Mouse (Mus musculus): ENCODE measurements at regions not wholly inside any gene's neighbourhood (a gene's known extent, or its start where the extent isn't known, plus 50 kb on each side); places are given as distances from the start of the nearest gene placed in this dataset.

- intact Hi-C loops (cut with DNase I) = no loop called here
- DNase-seq = peak in 1 of 2 experiments; percentile 23
Observed at GRCm38 (mm10) chr16:31592973-31593683, 70.1 kb upstream of the Dlg1 start.

- no peak for DNase-seq
- intact Hi-C loops (cut with DNase I) = no loop called here
Observed at GRCm38 (mm10) chr16:31597965-31598364, 65.3 kb upstream of the Dlg1 start.

- peak; percentile 59 to 64 for DNase-seq
- intact Hi-C loops (cut with DNase I) = no loop called here
Observed at GRCm38 (mm10) chr16:31598409-31598988, 64.7 kb upstream of the Dlg1 start.

GRCm38 (mm10) chr16:31598989-31599421, 64.2 kb upstream of the Dlg1 start:
- DNase-seq = no peak
- intact Hi-C loops (cut with DNase I) = no loop called here

- DNase-seq = no peak
- intact Hi-C loops (cut with DNase I) = no loop called here
Observed at GRCm38 (mm10) chr16:31601278-31601677, 62.0 kb upstream of the Dlg1 start.

- no peak for DNase-seq
- intact Hi-C loops (cut with DNase I) = no loop called here
Observed at GRCm38 (mm10) chr16:31603185-31603584, 60.1 kb upstream of the Dlg1 start.

- intact Hi-C loops (cut with DNase I) = no loop called here
- peak; percentile 62 to 64 for DNase-seq
Observed at GRCm38 (mm10) chr16:31606389-31607177, 56.7 kb upstream of the Dlg1 start.

- peak in 1 of 2 experiments; percentile 18 for DNase-seq
- intact Hi-C loops (cut with DNase I) = no loop called here
Observed at GRCm38 (mm10) chr16:31608964-31609363, 54.3 kb upstream of the Dlg1 start.

- DNase-seq = no peak
- intact Hi-C loops (cut with DNase I) = no loop called here
Observed at GRCm38 (mm10) chr16:31609394-31610172, 53.7 kb upstream of the Dlg1 start.

Data from gastrocnemius, postnatal 36 days (tissue).